Mouse (Mus musculus): Measurements from ENCODE around the gene Tnfaip8l3.
A peak's percentile ranks its signal among the peaks of the same experiment; 100 is the strongest.

Tnfaip8l3 gene

GRCm38 (mm10) chr9:53990921-53991320 is 77.3 kb downstream of the Tnfaip8l3 start:
- DNase-seq (ENCODE audit: low spot score): peak; percentile 82

DNA sequence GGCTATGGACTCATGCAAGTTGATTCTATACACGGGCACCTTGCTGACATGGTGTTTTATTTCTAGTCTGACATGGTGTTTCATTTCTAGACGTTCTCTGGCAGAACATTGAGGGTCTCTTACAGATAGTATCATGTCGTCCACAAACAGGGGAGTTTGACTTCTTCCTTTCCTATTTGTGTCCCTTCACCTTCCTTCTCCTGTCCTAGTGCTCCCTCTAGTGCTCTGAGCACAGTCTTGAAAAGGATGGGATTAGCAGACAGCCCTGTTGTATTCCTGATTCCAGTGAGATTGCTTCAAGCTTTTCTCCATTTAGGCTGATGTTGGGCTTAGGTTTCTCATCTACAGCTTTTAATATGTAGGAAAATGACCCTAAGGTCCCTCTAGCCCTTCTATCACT is 81.2 kb downstream of the Tnfaip8l3 start:
- peak; percentile 72 for DNase-seq (ENCODE audit: low spot score)

- DNase-seq (ENCODE audit: low spot score): peak; percentile 79
These were observed 83.3 kb downstream of the Tnfaip8l3 start for GRCm38 (mm10) chr9:53984868-53985267.

DNA sequence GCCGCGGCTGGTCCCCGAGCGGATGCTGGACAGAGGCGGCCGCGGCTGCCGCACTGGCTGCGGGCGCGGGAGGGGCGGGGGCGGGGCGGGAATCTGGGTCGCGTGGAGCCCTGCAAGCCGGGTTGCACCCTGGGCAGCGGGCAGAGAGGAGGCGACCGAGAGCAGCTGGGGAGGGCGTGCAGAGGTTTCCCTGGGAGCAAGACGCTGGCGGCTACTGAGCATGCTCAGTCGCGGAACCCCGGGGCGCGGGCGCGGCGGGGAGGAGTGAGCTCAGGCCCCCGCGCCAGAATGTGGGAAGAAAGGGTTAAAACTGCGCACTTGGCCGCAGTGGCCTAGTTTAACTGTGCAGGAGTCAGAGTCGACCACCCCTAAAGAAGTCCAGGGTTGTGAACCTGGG is 93.1 kb downstream of the Tnfaip8l3 start, which contains the start of gene Elmod1:
TSS of gene Elmod1 (minus strand) at position 180 of the 397 bp plus-strand sequence.
- DNase-seq (ENCODE audit: low spot score): peak; percentile 71

GRCm38 (mm10) chr9:53974328-53975121 is 93.7 kb downstream of the Tnfaip8l3 start:
- peak; percentile 61 for DNase-seq (ENCODE audit: low spot score)

DNA sequence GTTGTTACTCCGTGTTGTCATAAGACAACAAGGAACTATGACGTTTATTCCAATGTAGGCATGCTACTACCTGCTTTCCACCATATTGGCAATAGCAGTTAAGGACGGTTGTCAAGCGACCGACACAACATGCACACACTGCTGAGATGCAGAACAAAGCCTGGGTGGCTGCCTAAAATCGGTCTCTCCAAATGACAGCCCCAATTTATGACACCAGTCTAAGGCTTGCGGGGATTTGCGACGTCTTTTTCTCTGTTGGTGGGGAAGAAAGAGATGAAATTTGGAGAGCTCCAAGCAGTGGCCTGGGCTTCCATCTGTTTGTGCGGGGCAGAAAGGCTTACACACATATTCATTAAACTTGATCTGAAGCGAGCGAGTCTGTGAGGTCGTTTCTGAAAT is 94.3 kb downstream of the Tnfaip8l3 start:
- peak; percentile 11 for DNase-seq (ENCODE audit: low spot score)
